Mouse (Mus musculus): ENCODE data around the gene Rhobtb1.

- no peak for TF ChIP-seq POLR2A (IDR thresholded peaks at IDR 0.05; ENCODE audit: insufficient read length, low read depth)
- no peak for TF ChIP-seq MYOG (IDR thresholded peaks at IDR 0.05; ENCODE audit: control insufficient read depth in 1 of 3, insufficient read depth in 1 of 3, insufficient read length in 2 of 3, low read depth in 2 of 3)
- TF ChIP-seq USF1 (IDR thresholded peaks at IDR 0.05; ENCODE audit: low read depth), result no peak
- no peak for TF ChIP-seq TCF12 (IDR thresholded peaks at IDR 0.05; ENCODE audit: insufficient read depth, poor library complexity, severe bottlenecking)
- TF ChIP-seq POLR2AphosphoS2 (IDR thresholded peaks at IDR 0.05; ENCODE audit: insufficient read length, low read depth), result no peak
- TF ChIP-seq MAX (IDR thresholded peaks at IDR 0.05; ENCODE audit: low read depth), result no peak
- no peak for TF ChIP-seq CEBPB (IDR thresholded peaks at IDR 0.05; ENCODE audit: insufficient read depth, poor library complexity, severe bottlenecking)
Measured at GRCm38 (mm10) chr10:69305600-69305999, 154.4 kb downstream of the Rhobtb1 start.
